Mouse (Mus musculus): ENCODE measurements around the gene Brd1. TPM values are rescaled to one million over a fixed set of nuclear protein-coding genes. Genes with fewer than 3 reads are reported as not detected.
"Not testable (repeated sequence)": the region's sequence is repeated elsewhere in the genome, so short reads cannot be mapped to it uniquely, and the experiment has no call there.

Brd1 gene
- polyA plus RNA-seq, 1 experiment from 2014 or later = 15.9 TPM

GRCm38 (mm10) chr15:88751564-88752402, 17.8 kb upstream of the Brd1 start, which contains the start of gene Zbed4:
Gene Zbed4 (plus strand): TSS chr15:88751660.
- Histone ChIP-seq H3K9me3 (ENCODE audit: control insufficient read depth, low read length) (no peaks in the 10 kb centered on the region), H3K36me3 (ENCODE audit: control insufficient read depth, insufficient read depth, low read length) (peaks cover 7% of the 10 kb centered on the region), H3K4me3 (ENCODE audit: low read depth, low read length) (peak within 1 kb of the TSS; percentile 94), H3K4me2 (peak within 1 kb of the TSS; percentile 91), H3K27ac (ENCODE audit: low read depth, low read length) (peak within 1 kb of the TSS; percentile 98), H3K9ac (ENCODE audit: low read depth, low read length) (peak within 1 kb of the TSS; percentile 96), H3K4me1 (replicated peaks; ENCODE audit: control insufficient read depth, insufficient read depth, low read length) (peaks cover 20% of the 10 kb centered on the region), H3K27me3 (replicated peaks; ENCODE audit: control insufficient read depth, insufficient read depth, low read length) (no peaks in the 10 kb centered on the region)
- under 1% methylated on average over 93 of the region's 119 CpGs for WGBS
- DNase-seq (ENCODE audit: low spot score) (peak; percentile 75), ATAC-seq (replicated peaks; ENCODE audit: low FRiP score) (peak; percentile 18)

- whole genome bisulfite sequencing = 5% methylated on average over 51 of the region's 54 CpGs
- Histone ChIP-seq H3K27ac (ENCODE audit: low read depth, low read length) (peak overlapping the region; percentile 98), H3K4me2 (peak overlapping the region; percentile 91), H3K4me1 (replicated peaks; ENCODE audit: control insufficient read depth, insufficient read depth, low read length) (peaks cover 23% of the 10 kb centered on the region), H3K9me3 (ENCODE audit: control insufficient read depth, low read length) (no peaks in the 10 kb centered on the region), H3K9ac (ENCODE audit: low read depth, low read length) (peak overlapping the region; percentile 78), H3K27me3 (replicated peaks; ENCODE audit: control insufficient read depth, insufficient read depth, low read length) (no peaks in the 10 kb centered on the region), H3K4me3 (ENCODE audit: low read depth, low read length) (peak overlapping the region; percentile 94), H3K36me3 (ENCODE audit: control insufficient read depth, insufficient read depth, low read length) (peaks cover 7% of the 10 kb centered on the region)
- ATAC-seq (replicated peaks; ENCODE audit: low FRiP score) = peak; percentile 97
- peak; percentile 95 for DNase-seq (ENCODE audit: low spot score)
Observed at GRCm38 (mm10) chr15:88750677-88751563, 16.9 kb upstream of the Brd1 start.

- Histone ChIP-seq H3K27ac (ENCODE audit: low read depth, low read length) (peak overlapping the region; percentile 98; the same call in 1 of the 2 replicates), H3K27me3 (replicated peaks; ENCODE audit: control insufficient read depth, insufficient read depth, low read length) (no peaks in the 10 kb centered on the region), H3K36me3 (ENCODE audit: control insufficient read depth, insufficient read depth, low read length) (peaks cover 3% of the 10 kb centered on the region), H3K9me3 (ENCODE audit: control insufficient read depth, low read length) (no peaks in the 10 kb centered on the region), H3K4me1 (replicated peaks; ENCODE audit: control insufficient read depth, insufficient read depth, low read length) (peaks cover 25% of the 10 kb centered on the region), H3K4me2 (peak overlapping the region; percentile 91), H3K4me3 (ENCODE audit: low read depth, low read length) (no peak overlapping the region), H3K9ac (ENCODE audit: low read depth, low read length) (peak overlapping the region; percentile 78)
- no peak for ATAC-seq (replicated peaks; ENCODE audit: low FRiP score)
- DNase-seq (ENCODE audit: low spot score) = no peak
- WGBS = 77% methylated on average over 10 of the region's 10 CpGs
Observed at GRCm38 (mm10) chr15:88750032-88750431, 16.0 kb upstream of the Brd1 start.

GRCm38 (mm10) chr15:88749617-88750016, 15.6 kb upstream of the Brd1 start:
- not testable (repeated sequence) for H3K27me3 ChIP-seq (replicated peaks; ENCODE audit: control insufficient read depth, insufficient read depth, low read length); H3K36me3 ChIP-seq (ENCODE audit: control insufficient read depth, insufficient read depth, low read length); DNase-seq (ENCODE audit: low spot score); H3K4me3 ChIP-seq (ENCODE audit: low read depth, low read length); H3K4me2 ChIP-seq; H3K9ac ChIP-seq (ENCODE audit: low read depth, low read length); ATAC-seq (replicated peaks; ENCODE audit: low FRiP score); H3K9me3 ChIP-seq (ENCODE audit: control insufficient read depth, low read length); H3K27ac ChIP-seq (ENCODE audit: low read depth, low read length)
- 83% methylated on average over 8 of the region's 8 CpGs for WGBS
- peaks cover 25% of the 10 kb centered on the region for H3K4me1 ChIP-seq (replicated peaks; ENCODE audit: control insufficient read depth, insufficient read depth, low read length)

GRCm38 (mm10) chr15:88745926-88746325, 11.9 kb upstream of the Brd1 start:
- 41% methylated on average over 3 of the region's 3 CpGs for WGBS
- ATAC-seq (replicated peaks; ENCODE audit: low FRiP score) (no peak), DNase-seq (ENCODE audit: low spot score) (no peak)
- Histone ChIP-seq H3K27me3 (replicated peaks; ENCODE audit: control insufficient read depth, insufficient read depth, low read length) (no peaks in the 10 kb centered on the region), H3K27ac (ENCODE audit: low read depth, low read length) (no peak overlapping the region), H3K4me3 (ENCODE audit: low read depth, low read length) (no peak overlapping the region), H3K9me3 (ENCODE audit: control insufficient read depth, low read length) (no peaks in the 10 kb centered on the region), H3K9ac (ENCODE audit: low read depth, low read length) (no peak overlapping the region), H3K36me3 (ENCODE audit: control insufficient read depth, insufficient read depth, low read length) (no peaks in the 10 kb centered on the region), H3K4me2 (no peak overlapping the region), H3K4me1 (replicated peaks; ENCODE audit: control insufficient read depth, insufficient read depth, low read length) (peaks cover 17% of the 10 kb centered on the region)

GRCm38 (mm10) chr15:88745347-88745746, 11.3 kb upstream of the Brd1 start:
- DNase-seq (ENCODE audit: low spot score) = no peak
- no peak for ATAC-seq (replicated peaks; ENCODE audit: low FRiP score)
- 73% methylated on average over 3 of the region's 3 CpGs for WGBS
- H3K4me3 ChIP-seq (ENCODE audit: low read depth, low read length) = no peak overlapping the region
- no peaks in the 10 kb centered on the region for H3K27me3 ChIP-seq (replicated peaks; ENCODE audit: control insufficient read depth, insufficient read depth, low read length)
- no peak overlapping the region for H3K9ac ChIP-seq (ENCODE audit: low read depth, low read length)
- H3K9me3 ChIP-seq (ENCODE audit: control insufficient read depth, low read length) = no peaks in the 10 kb centered on the region
- no peak overlapping the region for H3K27ac ChIP-seq (ENCODE audit: low read depth, low read length)
- no peak overlapping the region for H3K4me2 ChIP-seq
- peaks cover 12% of the 10 kb centered on the region for H3K4me1 ChIP-seq (replicated peaks; ENCODE audit: control insufficient read depth, insufficient read depth, low read length)
- H3K36me3 ChIP-seq (ENCODE audit: control insufficient read depth, insufficient read depth, low read length) = no peaks in the 10 kb centered on the region

- not testable (repeated sequence) for H3K36me3 ChIP-seq (ENCODE audit: control insufficient read depth, insufficient read depth, low read length); H3K4me2 ChIP-seq; H3K27ac ChIP-seq (ENCODE audit: low read depth, low read length); DNase-seq (ENCODE audit: low spot score); H3K9me3 ChIP-seq (ENCODE audit: control insufficient read depth, low read length); H3K9ac ChIP-seq (ENCODE audit: low read depth, low read length); H3K27me3 ChIP-seq (replicated peaks; ENCODE audit: control insufficient read depth, insufficient read depth, low read length); ATAC-seq (replicated peaks; ENCODE audit: low FRiP score); H3K4me3 ChIP-seq (ENCODE audit: low read depth, low read length); H3K4me1 ChIP-seq (replicated peaks; ENCODE audit: control insufficient read depth, insufficient read depth, low read length)
- WGBS = 69% methylated on average over 5 of the region's 5 CpGs
Observed at GRCm38 (mm10) chr15:88743371-88743770, 9.3 kb upstream of the Brd1 start.

GRCm38 (mm10) chr15:88741366-88741765, 7.3 kb upstream of the Brd1 start:
- no peak overlapping the region for H3K9ac ChIP-seq (ENCODE audit: low read depth, low read length)
- WGBS = 83% methylated on average over 6 of the region's 6 CpGs
- H3K27me3 ChIP-seq (replicated peaks; ENCODE audit: control insufficient read depth, insufficient read depth, low read length) = no peaks in the 10 kb centered on the region
- ATAC-seq (replicated peaks; ENCODE audit: low FRiP score) (no peak), DNase-seq (ENCODE audit: low spot score) (no peak)
- no peak overlapping the region for H3K4me2 ChIP-seq
- H3K4me1 ChIP-seq (replicated peaks; ENCODE audit: control insufficient read depth, insufficient read depth, low read length) = peaks cover 6% of the 10 kb centered on the region
- H3K4me3 ChIP-seq (ENCODE audit: low read depth, low read length) = no peak overlapping the region
- H3K9me3 ChIP-seq (ENCODE audit: control insufficient read depth, low read length) = no peaks in the 10 kb centered on the region
- no peaks in the 10 kb centered on the region for H3K36me3 ChIP-seq (ENCODE audit: control insufficient read depth, insufficient read depth, low read length)
- H3K27ac ChIP-seq (ENCODE audit: low read depth, low read length) = no peak overlapping the region
